Mouse (Mus musculus): ENCODE measurements at regions not wholly inside any gene's neighbourhood (a gene's known extent, or its start where the extent isn't known, plus 50 kb on each side); places are given as distances from the start of the nearest gene placed in this dataset.

GRCm38 (mm10) chr17:9903313-9903712 is 233.8 kb upstream of the Pabpc6 start:
- peaks cover 3% of the 10 kb centered on the region; the same call in 1 of the 2 replicates for H3K4me1 ChIP-seq (ENCODE audit: control insufficient read depth, insufficient read depth, low read length)
- no peak for TF ChIP-seq POLR2A (IDR thresholded peaks at IDR 0.05; ENCODE audit: low read depth, low read length)
- no peak for TF ChIP-seq CTCF (IDR thresholded peaks at IDR 0.05; ENCODE audit: borderline replicate concordance, insufficient read depth, low read length)
- no peak overlapping the region for H3K27ac ChIP-seq (ENCODE audit: insufficient read depth, low read length)
- no peak overlapping the region for H3K4me3 ChIP-seq (ENCODE audit: insufficient read depth, low read length)

- H3K27ac ChIP-seq (ENCODE audit: insufficient read depth, low read length): no peak overlapping the region
- no peak overlapping the region for H3K4me3 ChIP-seq (ENCODE audit: insufficient read depth, low read length)
- TF ChIP-seq POLR2A (IDR thresholded peaks at IDR 0.05; ENCODE audit: low read depth, low read length) (no peak), CTCF (IDR thresholded peaks at IDR 0.05; ENCODE audit: borderline replicate concordance, insufficient read depth, low read length) (no peak)
- H3K4me1 ChIP-seq (ENCODE audit: control insufficient read depth, insufficient read depth, low read length): no peaks in the 10 kb centered on the region
These were observed 227.4 kb upstream of the Pabpc6 start for GRCm38 (mm10) chr17:9896964-9897363.

- TF ChIP-seq CTCF (IDR thresholded peaks at IDR 0.05; ENCODE audit: borderline replicate concordance, insufficient read depth, low read length): no peak
- TF ChIP-seq POLR2A (IDR thresholded peaks at IDR 0.05; ENCODE audit: low read depth, low read length): no peak
- H3K4me1 ChIP-seq (ENCODE audit: control insufficient read depth, insufficient read depth, low read length): no peaks in the 10 kb centered on the region
- H3K27ac ChIP-seq (ENCODE audit: insufficient read depth, low read length): no peak overlapping the region
- H3K4me3 ChIP-seq (ENCODE audit: insufficient read depth, low read length): no peak overlapping the region
These were observed 226.2 kb upstream of the Pabpc6 start for GRCm38 (mm10) chr17:9895686-9896082.

- no peak overlapping the region for H3K27ac ChIP-seq (ENCODE audit: insufficient read depth, low read length)
- no peak overlapping the region for H3K4me3 ChIP-seq (ENCODE audit: insufficient read depth, low read length)
- TF ChIP-seq POLR2A (IDR thresholded peaks at IDR 0.05; ENCODE audit: low read depth, low read length) (no peak), CTCF (IDR thresholded peaks at IDR 0.05; ENCODE audit: borderline replicate concordance, insufficient read depth, low read length) (no peak)
- no peaks in the 10 kb centered on the region for H3K4me1 ChIP-seq (ENCODE audit: control insufficient read depth, insufficient read depth, low read length)
These were observed 225.5 kb upstream of the Pabpc6 start for GRCm38 (mm10) chr17:9894828-9895685.

GRCm38 (mm10) chr17:9893966-9894365 is 224.4 kb upstream of the Pabpc6 start:
- TF ChIP-seq POLR2A (IDR thresholded peaks at IDR 0.05; ENCODE audit: low read depth, low read length): no peak
- no peak for TF ChIP-seq CTCF (IDR thresholded peaks at IDR 0.05; ENCODE audit: borderline replicate concordance, insufficient read depth, low read length)
- Histone ChIP-seq H3K4me1 (ENCODE audit: control insufficient read depth, insufficient read depth, low read length) (no peaks in the 10 kb centered on the region), H3K4me3 (ENCODE audit: insufficient read depth, low read length) (no peak overlapping the region), H3K27ac (ENCODE audit: insufficient read depth, low read length) (no peak overlapping the region)

GRCm38 (mm10) chr17:9892776-9893175 is 223.3 kb upstream of the Pabpc6 start:
- no peaks in the 10 kb centered on the region for H3K4me1 ChIP-seq (ENCODE audit: control insufficient read depth, insufficient read depth, low read length)
- H3K27ac ChIP-seq (ENCODE audit: insufficient read depth, low read length): no peak overlapping the region
- H3K4me3 ChIP-seq (ENCODE audit: insufficient read depth, low read length): no peak overlapping the region
- TF ChIP-seq CTCF (IDR thresholded peaks at IDR 0.05; ENCODE audit: borderline replicate concordance, insufficient read depth, low read length) (no peak), POLR2A (IDR thresholded peaks at IDR 0.05; ENCODE audit: low read depth, low read length) (no peak)

- no peak for TF ChIP-seq CTCF (IDR thresholded peaks at IDR 0.05; ENCODE audit: borderline replicate concordance, insufficient read depth, low read length)
- TF ChIP-seq POLR2A (IDR thresholded peaks at IDR 0.05; ENCODE audit: low read depth, low read length): no peak
- H3K4me1 ChIP-seq (ENCODE audit: control insufficient read depth, insufficient read depth, low read length): no peaks in the 10 kb centered on the region
- H3K27ac ChIP-seq (ENCODE audit: insufficient read depth, low read length): no peak overlapping the region
- no peak overlapping the region for H3K4me3 ChIP-seq (ENCODE audit: insufficient read depth, low read length)
These were observed 222.6 kb upstream of the Pabpc6 start for GRCm38 (mm10) chr17:9892141-9892540.

GRCm38 (mm10) chr17:9888494-9888893 is 219.0 kb upstream of the Pabpc6 start:
- Histone ChIP-seq H3K27ac (ENCODE audit: insufficient read depth, low read length) (no peak overlapping the region), H3K4me1 (ENCODE audit: control insufficient read depth, insufficient read depth, low read length) (no peaks in the 10 kb centered on the region), H3K4me3 (ENCODE audit: insufficient read depth, low read length) (no peak overlapping the region)
- no peak for TF ChIP-seq POLR2A (IDR thresholded peaks at IDR 0.05; ENCODE audit: low read depth, low read length)
- no peak for TF ChIP-seq CTCF (IDR thresholded peaks at IDR 0.05; ENCODE audit: borderline replicate concordance, insufficient read depth, low read length)

- Histone ChIP-seq H3K4me1 (ENCODE audit: control insufficient read depth, insufficient read depth, low read length) (no peaks in the 10 kb centered on the region), H3K4me3 (ENCODE audit: insufficient read depth, low read length) (no peak overlapping the region), H3K27ac (ENCODE audit: insufficient read depth, low read length) (no peak overlapping the region)
- no peak for TF ChIP-seq POLR2A (IDR thresholded peaks at IDR 0.05; ENCODE audit: low read depth, low read length)
- no peak for TF ChIP-seq CTCF (IDR thresholded peaks at IDR 0.05; ENCODE audit: borderline replicate concordance, insufficient read depth, low read length)
These were observed 215.6 kb upstream of the Pabpc6 start for GRCm38 (mm10) chr17:9885110-9885509.

GRCm38 (mm10) chr17:9882639-9883226 is 213.2 kb upstream of the Pabpc6 start:
- TF ChIP-seq POLR2A (IDR thresholded peaks at IDR 0.05; ENCODE audit: low read depth, low read length) (no peak), CTCF (IDR thresholded peaks at IDR 0.05; ENCODE audit: borderline replicate concordance, insufficient read depth, low read length) (no peak)
- no peak overlapping the region for H3K4me3 ChIP-seq (ENCODE audit: insufficient read depth, low read length)
- no peak overlapping the region for H3K27ac ChIP-seq (ENCODE audit: insufficient read depth, low read length)
- H3K4me1 ChIP-seq (ENCODE audit: control insufficient read depth, insufficient read depth, low read length): no peaks in the 10 kb centered on the region

Data from embryonic fibroblast, embryonic 13.5 days (primary cell).